Mouse (Mus musculus): ENCODE data around the gene Ube2o.
A peak's percentile ranks its signal among the peaks of the same experiment; 100 is the strongest.

The Ube2o gene

GRCm38 (mm10) chr11:116581376-116581814 is at the start of gene Ube2o:
Ube2o (minus strand) TSS chr11:116581447.
- peak; percentile 93 for DNase-seq

GRCm38 (mm10) chr11:116630171-116630965 is 49.1 kb upstream of the Ube2o start:
- DNase-seq, result no peak

DNA sequence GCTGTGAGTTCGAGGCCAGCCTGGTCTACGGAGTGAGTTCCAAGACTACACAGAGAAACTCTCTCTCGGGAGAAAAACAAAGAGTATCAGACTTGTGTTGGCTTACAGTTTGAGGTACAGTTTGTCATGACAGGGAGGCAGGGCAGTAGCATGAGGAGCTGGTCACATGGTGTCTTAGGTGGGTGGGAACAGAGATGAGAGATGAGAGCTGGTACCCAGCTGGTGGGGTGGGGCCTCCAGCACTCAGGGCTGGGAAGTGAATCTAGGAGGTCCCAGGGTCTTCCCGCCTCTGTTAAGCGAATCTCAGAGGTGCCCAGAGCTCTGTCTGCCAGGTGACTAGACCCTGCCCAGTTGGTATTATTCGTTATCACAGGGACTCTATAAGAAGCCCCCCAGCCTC is 48.2 kb upstream of the Ube2o start:
- no peak for DNase-seq

DNA sequence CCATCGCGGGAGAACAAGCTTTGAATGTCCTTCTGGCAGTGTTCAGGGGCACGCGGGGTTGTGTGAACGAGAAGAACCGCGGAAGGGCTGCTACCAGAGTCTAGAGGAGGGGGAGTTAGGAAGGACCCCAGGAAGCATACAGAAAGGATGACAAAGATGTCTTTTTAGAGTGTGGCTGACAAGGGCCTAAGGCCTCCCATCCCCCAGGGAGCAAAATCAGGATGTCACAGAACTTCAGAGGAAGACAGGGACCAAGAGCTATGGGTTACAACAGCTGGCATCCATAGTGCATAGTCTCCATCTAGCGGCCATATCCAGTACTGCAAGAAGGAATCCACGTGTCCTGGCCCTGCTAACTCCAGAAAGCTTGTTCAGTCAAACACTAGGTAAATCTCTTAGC is 47.5 kb upstream of the Ube2o start:
- DNase-seq, result peak; percentile 85

DNA sequence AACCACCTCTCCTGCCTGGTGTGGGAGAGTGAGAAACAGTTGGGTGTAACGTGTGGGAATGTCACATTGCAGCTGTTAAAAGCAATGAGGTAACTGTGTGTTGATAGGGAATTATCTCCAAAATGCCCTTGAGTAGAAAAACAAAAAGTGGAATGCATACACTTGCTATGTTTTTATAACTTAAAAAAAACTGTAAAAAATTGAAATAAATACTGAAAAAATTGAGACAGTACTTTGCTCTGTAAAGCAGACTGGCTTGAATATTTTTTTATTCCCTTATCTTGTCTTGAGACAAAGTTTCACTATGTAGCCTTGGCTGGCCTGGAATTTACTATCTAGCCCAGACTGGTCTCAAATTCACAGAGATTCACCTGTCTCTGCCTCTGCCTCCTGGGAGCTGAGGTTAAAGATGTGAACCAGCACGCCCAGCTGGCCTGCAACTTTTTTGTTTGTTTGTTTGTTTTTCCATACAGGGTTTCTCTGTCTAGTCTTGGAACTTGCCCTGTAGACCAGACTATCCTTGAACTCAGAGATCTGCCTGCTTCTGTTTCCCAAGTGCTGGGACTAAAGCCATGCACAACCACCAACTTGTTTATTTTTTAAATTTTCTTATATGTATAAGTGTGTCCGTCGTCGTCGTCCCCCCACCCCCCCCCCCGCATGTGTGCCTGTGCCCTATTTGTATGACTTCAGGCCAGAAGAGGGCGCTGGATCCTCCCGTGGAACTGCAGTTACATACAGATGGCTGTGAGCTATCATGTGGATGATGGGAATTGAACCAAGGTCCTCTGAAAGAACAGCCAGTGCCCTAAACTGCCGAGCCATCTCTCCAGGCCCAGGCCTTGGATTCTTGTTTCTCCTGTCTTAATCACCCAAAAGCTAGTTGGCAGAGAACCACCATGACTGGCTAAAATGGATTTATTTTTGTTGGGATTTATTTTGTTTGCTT is 46.1 kb upstream of the Ube2o start:
- peak; percentile 49 for DNase-seq

GRCm38 (mm10) chr11:116626299-116627071 is 45.2 kb upstream of the Ube2o start, which contains the start of gene Rhbdf2:
Rhbdf2 (minus strand) TSS chr11:116627019.
- no peak for DNase-seq

- DNase-seq, result peak; percentile 70
These were observed 44.1 kb upstream of the Ube2o start for GRCm38 (mm10) chr11:116625081-116626000.

- DNase-seq, result peak; percentile 85
These were observed 43.0 kb upstream of the Ube2o start for GRCm38 (mm10) chr11:116624131-116624832.

- peak; percentile 31 for DNase-seq
These were observed 42.3 kb upstream of the Ube2o start for GRCm38 (mm10) chr11:116623281-116624124.

DNA sequence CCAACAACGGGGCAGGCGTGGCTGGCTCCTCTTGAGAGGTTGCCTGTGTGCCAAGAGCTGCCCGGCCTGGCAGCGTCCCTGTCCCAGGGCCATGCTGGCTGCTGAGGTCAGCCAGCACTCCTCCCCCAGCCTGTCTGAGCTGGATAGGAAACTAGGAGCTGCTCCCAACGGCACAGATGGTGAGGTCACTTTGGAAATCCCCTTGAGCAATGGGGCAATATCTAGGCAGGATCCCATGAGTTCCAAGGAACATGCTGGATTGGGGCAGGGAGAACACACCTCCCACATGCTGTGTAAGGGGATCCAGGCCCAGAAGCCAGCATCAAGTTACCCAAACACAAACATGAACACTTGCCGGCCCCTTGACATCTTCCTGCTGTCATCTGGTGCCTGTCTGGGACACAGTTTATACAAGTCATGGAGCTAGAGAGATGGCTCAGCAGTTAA is 40.0 kb upstream of the Ube2o start:
- DNase-seq, result no peak

GRCm38 (mm10) chr11:116620559-116621253 is 39.5 kb upstream of the Ube2o start:
- no peak for DNase-seq

GRCm38 (mm10) chr11:116620073-116620472 is 38.8 kb upstream of the Ube2o start:
- DNase-seq, result no peak

DNA sequence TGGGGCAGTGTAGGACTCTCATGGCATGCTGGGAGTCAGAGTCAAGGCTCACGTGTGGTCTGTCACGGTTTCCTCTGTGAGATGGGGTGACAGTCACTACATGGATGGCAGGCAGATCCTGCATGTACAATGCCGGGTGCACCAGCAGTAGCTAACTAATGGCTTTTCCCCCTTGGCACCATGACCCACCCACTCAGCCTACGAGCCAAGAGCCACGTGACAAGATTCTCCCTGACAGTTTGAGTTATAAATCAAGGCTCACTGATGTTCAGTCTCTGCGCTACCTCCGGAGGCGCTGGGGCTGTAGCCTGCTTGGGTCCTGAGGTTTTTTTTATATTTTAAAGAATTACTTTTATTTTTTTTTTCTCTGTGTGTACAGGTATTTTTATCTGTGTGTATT is 38.3 kb upstream of the Ube2o start:
- no peak for DNase-seq

- no peak for DNase-seq
These were observed 37.9 kb upstream of the Ube2o start for GRCm38 (mm10) chr11:116619156-116619555.

DNA sequence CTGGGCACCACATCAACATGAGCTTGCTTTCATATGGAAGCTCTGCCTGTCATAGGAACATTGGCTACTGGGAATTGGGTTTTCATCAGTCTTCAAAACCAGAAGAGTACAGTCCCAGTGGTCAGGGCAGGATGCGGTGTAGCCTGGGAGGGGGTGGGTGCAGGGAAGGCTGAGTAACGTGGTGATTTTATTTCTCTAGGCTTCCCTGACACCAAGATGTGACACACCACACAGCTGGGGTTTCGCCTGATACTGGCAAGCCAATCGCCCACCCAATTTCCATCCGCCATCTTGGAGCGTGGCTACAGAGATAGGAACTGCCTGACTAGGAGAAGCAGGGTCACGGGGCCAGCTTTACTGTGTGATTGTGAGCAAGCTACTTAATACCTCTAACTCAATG is 37.4 kb upstream of the Ube2o start:
- no peak for DNase-seq

DNA sequence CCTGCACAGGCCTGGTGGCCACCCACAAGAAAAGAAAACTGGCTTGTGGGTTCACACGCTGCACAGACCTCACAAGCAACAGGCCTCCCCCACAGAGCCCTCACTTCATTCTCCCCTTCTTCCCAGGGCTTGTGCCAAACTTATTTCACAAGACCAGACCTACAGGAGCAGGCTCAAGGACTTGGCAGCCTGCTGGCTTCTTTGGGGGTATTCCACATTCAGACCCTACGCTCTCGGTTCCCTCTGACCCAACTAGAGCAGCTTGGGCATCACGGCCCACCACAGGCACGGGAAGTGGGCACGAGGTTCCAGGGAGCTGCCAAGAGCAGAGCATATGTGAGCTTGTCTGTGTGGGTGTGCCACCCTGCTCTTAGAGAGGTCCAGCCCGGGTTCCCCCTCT is 36.4 kb upstream of the Ube2o start:
- DNase-seq, result no peak

DNA sequence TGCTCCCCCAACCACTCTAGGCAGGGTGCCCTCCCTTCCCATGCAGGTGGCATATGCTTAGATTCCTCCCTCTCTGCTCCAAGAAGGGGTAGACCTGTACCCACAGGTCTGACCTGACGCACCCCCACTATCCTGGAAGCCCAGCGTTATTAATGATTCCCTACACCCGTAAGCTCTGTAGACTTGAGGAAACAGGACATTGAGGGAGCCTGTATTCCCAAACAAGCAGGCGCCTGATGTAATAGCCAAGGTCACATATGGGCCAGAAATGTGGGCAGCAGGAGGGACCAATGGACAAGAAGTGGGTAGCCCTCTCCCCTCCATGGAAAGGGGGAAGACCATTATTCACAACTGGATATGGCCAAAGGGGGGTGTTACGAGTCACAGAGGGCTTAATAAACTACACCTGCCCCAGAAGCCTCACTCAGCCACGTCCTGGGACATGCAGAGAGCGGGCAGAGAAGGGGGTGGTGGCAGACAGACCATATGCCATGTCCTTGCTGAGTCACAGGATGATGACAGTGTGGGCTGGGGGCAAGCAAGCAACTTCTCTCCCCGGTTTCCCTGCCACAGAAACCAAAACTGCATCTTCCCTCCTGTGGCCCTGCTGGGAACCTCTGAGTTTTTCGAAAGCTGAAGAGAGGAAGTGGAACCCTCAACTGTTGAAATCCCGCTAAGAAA is 35.3 kb upstream of the Ube2o start:
- DNase-seq, result no peak

DNA sequence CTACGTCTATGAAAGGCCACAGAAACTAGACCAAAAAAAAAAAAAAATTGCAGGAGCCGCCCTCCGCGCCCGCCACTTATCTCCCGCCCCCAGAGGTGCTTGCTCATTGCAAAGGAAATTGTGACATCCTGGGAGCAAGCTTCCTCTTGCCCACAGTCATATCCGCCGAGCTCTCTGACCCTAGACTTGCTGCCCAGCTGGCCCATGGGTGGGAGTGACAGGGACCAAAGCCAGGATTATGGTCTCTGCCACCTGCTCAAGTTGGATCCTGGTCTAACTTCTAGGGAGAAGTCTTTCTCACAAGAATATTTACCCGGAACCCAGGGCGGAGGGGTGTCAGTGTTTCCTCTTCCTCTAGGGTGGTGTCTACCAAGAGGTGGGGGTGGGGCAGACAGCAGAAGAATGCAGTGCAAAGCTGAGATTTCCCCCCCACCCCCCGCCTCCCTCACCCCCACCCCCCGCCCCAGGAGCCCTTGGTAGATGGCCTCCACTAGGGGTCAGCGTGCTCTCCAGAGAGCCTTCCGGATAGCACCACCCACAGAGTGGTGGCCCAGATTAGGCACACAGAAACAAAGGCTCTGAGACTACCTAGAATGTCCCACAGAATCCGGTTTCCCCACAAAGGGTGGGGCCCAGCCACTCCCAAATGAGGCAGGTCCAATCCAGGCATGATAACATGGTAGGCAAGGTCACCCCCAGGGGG is 34.6 kb upstream of the Ube2o start:
- peak; percentile 42 for DNase-seq

Data from thymus, postnatal 14 days (tissue).